Mouse (Mus musculus) left cerebral cortex, adult 11 months (tissue): ENCODE results near the gene Ica1l.

ENCODE experiments used
- DNase-seq: peaks from one replicate; pipeline ENCODE4 v3.0.0; 2022; ENCODE audit warnings: low spot score

Ica1l gene

GRCm38 (mm10) chr1:59966171-59966785, 76.7 kb downstream of the Ica1l start:
- no peak for DNase-seq

GRCm38 (mm10) chr1:59959941-59960340, 83.0 kb downstream of the Ica1l start:
- DNase-seq, result no peak

- DNase-seq, result no peak
Measured at GRCm38 (mm10) chr1:59957206-59957605, 85.8 kb downstream of the Ica1l start.

GRCm38 (mm10) chr1:59947509-59947908, 95.5 kb downstream of the Ica1l start:
- no peak for DNase-seq

GRCm38 (mm10) chr1:59945969-59946368, 97.0 kb downstream of the Ica1l start:
- no peak for DNase-seq

- no peak for DNase-seq
Measured at GRCm38 (mm10) chr1:59943825-59944224, 99.2 kb downstream of the Ica1l start.

GRCm38 (mm10) chr1:59942057-59942790, 100.8 kb downstream of the Ica1l start:
- DNase-seq, result no peak

- DNase-seq, result no peak
Measured at GRCm38 (mm10) chr1:59941063-59941462, 101.9 kb downstream of the Ica1l start.

GRCm38 (mm10) chr1:59932991-59933390, 110.0 kb downstream of the Ica1l start:
- no peak for DNase-seq
